Mouse (Mus musculus) ES-Bruce4 (cell line): ENCODE data around the gene Cped1. TPM values are rescaled to one million over a fixed set of nuclear protein-coding genes. Genes with fewer than 3 reads are reported as not detected.

Experiments
- H3K27ac ChIP-seq: 2 replicates; pipeline ENCODE4 v1.5.1; 2012; ENCODE audit warnings: low read length, inconsistent platforms; ENCODE audit not compliant: insufficient read depth
- H3K27me3 ChIP-seq: 2 replicates; pipeline ENCODE4 v1.6.1; 2012; ENCODE audit warnings: mild to moderate bottlenecking, low read length, inconsistent platforms; ENCODE audit not compliant: control insufficient read depth, poor library complexity, insufficient read depth, severe bottlenecking
- H3K36me3 ChIP-seq: 2 replicates; pipeline ENCODE4 v1.6.1; 2012; ENCODE audit warnings: inconsistent platforms, mild to moderate bottlenecking, low read length, moderate library complexity; ENCODE audit not compliant: control insufficient read depth, poor library complexity, insufficient read depth, severe bottlenecking
- H3K4me1 ChIP-seq: one replicate; pipeline ENCODE4 v1.8.1; 2011; ENCODE audit warnings: low read length; ENCODE audit not compliant: control insufficient read depth, insufficient read depth
- H3K4me3 ChIP-seq: 2 replicates; pipeline ENCODE4 v1.5.1; 2011; ENCODE audit warnings: low read depth, mild to moderate bottlenecking, low read length
- H3K9ac ChIP-seq: 2 replicates; pipeline ENCODE4 v1.6.1; 2012; ENCODE audit warnings: low read depth, mild to moderate bottlenecking, inconsistent platforms; ENCODE audit not compliant: poor library complexity, severe bottlenecking
- H3K9me3 ChIP-seq: replicated peaks from 2 replicates; pipeline ENCODE4 v1.6.1; 2012; ENCODE audit warnings: mild to moderate bottlenecking, low read length, inconsistent platforms; ENCODE audit not compliant: control insufficient read depth, poor library complexity, insufficient read depth, severe bottlenecking
- CTCF ChIP-seq: IDR thresholded peaks from one replicate; pipeline ENCODE4 v1.8.1; 2011; ENCODE audit warnings: low read depth, low read length
- EP300 ChIP-seq: IDR thresholded peaks from 2 replicates; pipeline ENCODE4 v1.6.1; 2011; ENCODE audit warnings: low read depth, low read length; ENCODE audit not compliant: insufficient read depth
- POLR2A ChIP-seq: IDR thresholded peaks from one replicate; pipeline ENCODE4 v1.8.1; 2011; ENCODE audit warnings: low read length; ENCODE audit not compliant: insufficient read depth
- polyA plus RNA-seq: library from polyadenylated mRNA; stranded (reverse); fragments of >200 nt; gene quantifications from 2 replicates; pipeline ENCODE4 v1.2.4, GENCODE M21; 2011; ENCODE audit warnings: low read depth; ENCODE audit not compliant: missing spikeins, insufficient read depth, insufficient read length

Cped1 gene
- polyA plus RNA-seq, 1 experiment = 0.90 TPM

GRCm38 (mm10) chr6:22011546-22011945 is 25.8 kb downstream of the Cped1 start:
- no peak overlapping the region for H3K4me3 ChIP-seq
- H3K27me3 ChIP-seq = no peaks in the 10 kb centered on the region; the same call in 1 of the 2 replicates
- H3K9ac ChIP-seq = no peak overlapping the region
- H3K27ac ChIP-seq = no peak overlapping the region
- no peaks in the 10 kb centered on the region for H3K9me3 ChIP-seq
- H3K4me1 ChIP-seq = peaks cover 2% of the 10 kb centered on the region
- TF ChIP-seq CTCF = no peak
- no peak for TF ChIP-seq POLR2A
- TF ChIP-seq EP300 = no peak
- H3K36me3 ChIP-seq = no peaks in the 10 kb centered on the region

DNA sequence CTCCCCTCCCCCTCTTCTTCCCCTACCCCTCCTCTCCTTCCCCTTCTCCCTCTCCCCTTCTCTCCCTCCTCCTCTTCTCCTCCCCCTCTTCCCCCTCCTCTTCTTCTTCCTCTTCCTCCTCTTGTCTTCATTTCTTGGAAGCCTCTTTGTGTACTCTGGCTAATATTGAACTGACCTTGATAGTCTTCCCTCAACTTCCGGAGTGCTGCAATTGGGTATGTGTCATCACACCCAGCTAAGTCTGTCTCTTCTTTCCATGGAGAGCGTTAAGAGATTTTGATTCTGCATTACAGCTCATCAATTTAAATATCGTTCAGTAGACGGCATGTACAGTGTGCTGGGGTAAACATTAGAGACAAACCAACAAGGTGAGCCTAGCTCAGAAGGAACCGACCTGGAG is 26.4 kb downstream of the Cped1 start:
- H3K36me3 ChIP-seq = no peaks in the 10 kb centered on the region
- no peak overlapping the region for H3K9ac ChIP-seq
- peaks cover 2% of the 10 kb centered on the region for H3K4me1 ChIP-seq
- H3K27me3 ChIP-seq = no peaks in the 10 kb centered on the region; the same call in 1 of the 2 replicates
- no peak overlapping the region for H3K27ac ChIP-seq
- TF ChIP-seq EP300 = no peak
- no peak for TF ChIP-seq CTCF
- TF ChIP-seq POLR2A = no peak
- no peak overlapping the region for H3K4me3 ChIP-seq
- H3K9me3 ChIP-seq = no peaks in the 10 kb centered on the region

- Histone ChIP-seq H3K4me3 (no peak overlapping the region), H3K27ac (no peak overlapping the region), H3K27me3 (no peaks in the 10 kb centered on the region; the same call in 1 of the 2 replicates), H3K36me3 (no peaks in the 10 kb centered on the region), H3K4me1 (peaks cover 2% of the 10 kb centered on the region), H3K9ac (no peak overlapping the region), H3K9me3 (no peaks in the 10 kb centered on the region)
- TF ChIP-seq CTCF (no peak), POLR2A (no peak), EP300 (no peak)
Observed at GRCm38 (mm10) chr6:22012501-22012900, 26.8 kb downstream of the Cped1 start.

DNA sequence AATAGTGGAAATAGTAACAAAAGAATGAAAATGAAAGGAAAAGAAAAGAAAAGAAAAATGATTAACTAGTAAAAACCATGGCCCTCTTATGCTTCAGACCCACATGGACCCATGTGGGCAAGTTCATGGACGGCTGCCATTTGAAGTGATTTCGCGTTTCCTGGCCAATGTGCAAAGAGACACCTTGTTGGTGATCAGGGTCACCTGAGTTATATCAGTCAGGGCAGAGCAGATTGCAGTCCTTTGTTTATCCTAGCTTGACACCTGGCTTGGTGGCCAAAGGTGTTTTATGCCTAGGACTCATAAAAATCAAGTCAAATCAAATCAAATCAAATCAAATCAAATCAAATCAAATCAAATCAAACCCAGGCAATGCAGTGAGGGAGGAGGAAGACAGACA is 27.7 kb downstream of the Cped1 start:
- Histone ChIP-seq H3K9me3 (no peaks in the 10 kb centered on the region), H3K9ac (no peak overlapping the region), H3K27ac (no peak overlapping the region), H3K4me1 (no peaks in the 10 kb centered on the region), H3K4me3 (no peak overlapping the region), H3K36me3 (no peaks in the 10 kb centered on the region), H3K27me3 (no peaks in the 10 kb centered on the region; the same call in 1 of the 2 replicates)
- TF ChIP-seq CTCF (no peak), EP300 (no peak), POLR2A (no peak)

- no peak for TF ChIP-seq CTCF
- TF ChIP-seq POLR2A = no peak
- no peak for TF ChIP-seq EP300
- H3K4me3 ChIP-seq = no peak overlapping the region
Observed at GRCm38 (mm10) chr6:22014291-22014911, 28.7 kb downstream of the Cped1 start.

DNA sequence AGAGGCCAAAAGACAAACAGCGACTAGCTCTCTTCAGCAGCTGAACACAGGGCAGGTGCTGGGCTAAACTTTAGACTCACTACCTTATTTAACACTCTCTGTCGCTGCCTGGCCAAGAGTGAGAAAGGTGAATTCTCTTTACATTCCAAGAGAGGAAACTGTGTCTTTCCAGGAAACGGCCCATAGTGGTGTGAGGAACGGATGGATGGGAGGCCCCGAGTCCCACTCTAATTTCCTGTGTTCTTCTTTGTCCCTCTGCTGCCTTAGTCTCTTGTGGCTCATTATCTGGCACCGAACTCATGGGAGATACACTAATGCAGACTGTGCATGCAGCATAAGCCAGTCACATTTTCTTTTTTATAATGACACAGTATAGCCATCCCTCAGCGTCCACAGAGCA is 31.9 kb downstream of the Cped1 start:
- H3K9ac ChIP-seq = no peak overlapping the region
- H3K27me3 ChIP-seq = no peaks in the 10 kb centered on the region
- H3K27ac ChIP-seq = no peak overlapping the region
- no peaks in the 10 kb centered on the region for H3K36me3 ChIP-seq
- H3K4me3 ChIP-seq = no peak overlapping the region
- H3K4me1 ChIP-seq = peaks cover 2% of the 10 kb centered on the region
- H3K9me3 ChIP-seq = no peaks in the 10 kb centered on the region
- TF ChIP-seq EP300 (no peak), CTCF (no peak), POLR2A (no peak)

More at GRCm38 (mm10) chr6:22014291-22014911, 28.7 kb downstream of the Cped1 start:
- H3K27me3 ChIP-seq = no peaks in the 10 kb centered on the region
- H3K9me3 ChIP-seq = no peaks in the 10 kb centered on the region
- no peaks in the 10 kb centered on the region for H3K4me1 ChIP-seq
- H3K36me3 ChIP-seq = no peaks in the 10 kb centered on the region
- no peak overlapping the region for H3K9ac ChIP-seq
- no peak overlapping the region for H3K27ac ChIP-seq
